Mouse (Mus musculus): ENCODE results near the gene Slc22a21. TPM values are rescaled to one million over a fixed set of nuclear protein-coding genes. Genes with fewer than 3 reads are reported as not detected.
"Not testable (repeated sequence)": the region's sequence is repeated elsewhere in the genome, so short reads cannot be mapped to it uniquely, and the experiment has no call there.

The Slc22a21 gene
- polyA plus RNA-seq, 1 experiment from 2014 or later, result 2.2 TPM

- H3K36me3 ChIP-seq (replicated peaks; ENCODE audit: control insufficient read depth, insufficient read depth, low read depth, low read length); H3K27me3 ChIP-seq (ENCODE audit: control insufficient read depth, insufficient read depth, low read length); H3K9ac ChIP-seq (replicated peaks; ENCODE audit: low read length); H3K4me1 ChIP-seq (ENCODE audit: control insufficient read depth, insufficient read depth, low read length); H3K27ac ChIP-seq (replicated peaks; ENCODE audit: low read depth, low read length); ATAC-seq (replicated peaks; ENCODE audit: insufficient number of reproducible peaks, low FRiP score, low TSS enrichment, low read depth); H3K4me3 ChIP-seq (ENCODE audit: low read depth, low read length); DNase-seq (ENCODE audit: low spot score); H3K4me2 ChIP-seq (ENCODE audit: low read depth, low read length); H3K9me3 ChIP-seq (replicated peaks; ENCODE audit: control insufficient read depth, low read length): not testable (repeated sequence)
- no CpG with 5 or more reads among the region's 3 CpGs for WGBS
Observed at GRCm38 (mm10) chr11:53950133-53950532, 30.0 kb downstream of the Slc22a21 start.

- H3K4me2 ChIP-seq (ENCODE audit: low read depth, low read length); H3K4me1 ChIP-seq (ENCODE audit: control insufficient read depth, insufficient read depth, low read length); H3K36me3 ChIP-seq (replicated peaks; ENCODE audit: control insufficient read depth, insufficient read depth, low read depth, low read length); DNase-seq (ENCODE audit: low spot score); ATAC-seq (replicated peaks; ENCODE audit: insufficient number of reproducible peaks, low FRiP score, low TSS enrichment, low read depth); H3K27me3 ChIP-seq (ENCODE audit: control insufficient read depth, insufficient read depth, low read length); H3K9me3 ChIP-seq (replicated peaks; ENCODE audit: control insufficient read depth, low read length); H3K9ac ChIP-seq (replicated peaks; ENCODE audit: low read length); H3K4me3 ChIP-seq (ENCODE audit: low read depth, low read length); H3K27ac ChIP-seq (replicated peaks; ENCODE audit: low read depth, low read length): not testable (repeated sequence)
- whole genome bisulfite sequencing, result 65% methylated on average over 4 of the region's 4 CpGs
Observed at GRCm38 (mm10) chr11:53931944-53932318, 48.2 kb downstream of the Slc22a21 start.

GRCm38 (mm10) chr11:53931091-53931943 is 48.8 kb downstream of the Slc22a21 start:
- Histone ChIP-seq H3K36me3 (replicated peaks; ENCODE audit: control insufficient read depth, insufficient read depth, low read depth, low read length) (no peaks in the 10 kb centered on the region), H3K4me2 (ENCODE audit: low read depth, low read length) (no peak overlapping the region)

GRCm38 (mm10) chr11:53929741-53930140 is 50.4 kb downstream of the Slc22a21 start:
- no peak for ATAC-seq (replicated peaks; ENCODE audit: insufficient number of reproducible peaks, low FRiP score, low TSS enrichment, low read depth)
- DNase-seq (ENCODE audit: low spot score), result no peak
- Histone ChIP-seq H3K4me1 (ENCODE audit: control insufficient read depth, insufficient read depth, low read length) (no peaks in the 10 kb centered on the region), H3K9me3 (replicated peaks; ENCODE audit: control insufficient read depth, low read length) (no peaks in the 10 kb centered on the region), H3K27me3 (ENCODE audit: control insufficient read depth, insufficient read depth, low read length) (no peaks in the 10 kb centered on the region), H3K36me3 (replicated peaks; ENCODE audit: control insufficient read depth, insufficient read depth, low read depth, low read length) (no peaks in the 10 kb centered on the region), H3K9ac (replicated peaks; ENCODE audit: low read length) (no peak overlapping the region), H3K4me3 (ENCODE audit: low read depth, low read length) (no peak overlapping the region), H3K27ac (replicated peaks; ENCODE audit: low read depth, low read length) (no peak overlapping the region), H3K4me2 (ENCODE audit: low read depth, low read length) (no peak overlapping the region)
- WGBS, result 81% methylated on average over 3 of the region's 3 CpGs

More at GRCm38 (mm10) chr11:53931091-53931943, 48.8 kb downstream of the Slc22a21 start:
- Histone ChIP-seq H3K9me3 (replicated peaks; ENCODE audit: control insufficient read depth, low read length) (no peaks in the 10 kb centered on the region), H3K27me3 (ENCODE audit: control insufficient read depth, insufficient read depth, low read length) (no peaks in the 10 kb centered on the region), H3K4me1 (ENCODE audit: control insufficient read depth, insufficient read depth, low read length) (no peaks in the 10 kb centered on the region), H3K9ac (replicated peaks; ENCODE audit: low read length) (no peak overlapping the region), H3K4me3 (ENCODE audit: low read depth, low read length) (no peak overlapping the region), H3K27ac (replicated peaks; ENCODE audit: low read depth, low read length) (no peak overlapping the region)
- 37% methylated on average over 17 of the region's 17 CpGs for WGBS
- ATAC-seq (replicated peaks; ENCODE audit: insufficient number of reproducible peaks, low FRiP score, low TSS enrichment, low read depth), result no peak
- DNase-seq (ENCODE audit: low spot score), result peak; percentile 70

GRCm38 (mm10) chr11:53928585-53928984 is 51.5 kb downstream of the Slc22a21 start:
- ATAC-seq (replicated peaks; ENCODE audit: insufficient number of reproducible peaks, low FRiP score, low TSS enrichment, low read depth) (no peak), DNase-seq (ENCODE audit: low spot score) (no peak)
- Histone ChIP-seq H3K27me3 (ENCODE audit: control insufficient read depth, insufficient read depth, low read length) (no peaks in the 10 kb centered on the region), H3K4me2 (ENCODE audit: low read depth, low read length) (no peak overlapping the region), H3K27ac (replicated peaks; ENCODE audit: low read depth, low read length) (no peak overlapping the region), H3K9ac (replicated peaks; ENCODE audit: low read length) (no peak overlapping the region), H3K9me3 (replicated peaks; ENCODE audit: control insufficient read depth, low read length) (no peaks in the 10 kb centered on the region), H3K36me3 (replicated peaks; ENCODE audit: control insufficient read depth, insufficient read depth, low read depth, low read length) (no peaks in the 10 kb centered on the region), H3K4me1 (ENCODE audit: control insufficient read depth, insufficient read depth, low read length) (no peaks in the 10 kb centered on the region), H3K4me3 (ENCODE audit: low read depth, low read length) (no peak overlapping the region)
- 84% methylated on average over 3 of the region's 3 CpGs for WGBS

GRCm38 (mm10) chr11:53926303-53926702 is 53.8 kb downstream of the Slc22a21 start:
- ATAC-seq (replicated peaks; ENCODE audit: insufficient number of reproducible peaks, low FRiP score, low TSS enrichment, low read depth) (no peak), DNase-seq (ENCODE audit: low spot score) (no peak)
- H3K27ac ChIP-seq (replicated peaks; ENCODE audit: low read depth, low read length), result no peak overlapping the region
- no peaks in the 10 kb centered on the region for H3K36me3 ChIP-seq (replicated peaks; ENCODE audit: control insufficient read depth, insufficient read depth, low read depth, low read length)
- 91% methylated on average over 5 of the region's 5 CpGs for WGBS
- no peak overlapping the region for H3K9ac ChIP-seq (replicated peaks; ENCODE audit: low read length)
- H3K4me1 ChIP-seq (ENCODE audit: control insufficient read depth, insufficient read depth, low read length), result no peaks in the 10 kb centered on the region
- H3K9me3 ChIP-seq (replicated peaks; ENCODE audit: control insufficient read depth, low read length), result no peaks in the 10 kb centered on the region
- no peak overlapping the region for H3K4me3 ChIP-seq (ENCODE audit: low read depth, low read length)
- H3K4me2 ChIP-seq (ENCODE audit: low read depth, low read length), result no peak overlapping the region
- H3K27me3 ChIP-seq (ENCODE audit: control insufficient read depth, insufficient read depth, low read length), result no peaks in the 10 kb centered on the region

- Histone ChIP-seq H3K9me3 (replicated peaks; ENCODE audit: control insufficient read depth, low read length) (no peaks in the 10 kb centered on the region), H3K27ac (replicated peaks; ENCODE audit: low read depth, low read length) (no peak overlapping the region), H3K4me1 (ENCODE audit: control insufficient read depth, insufficient read depth, low read length) (no peaks in the 10 kb centered on the region), H3K4me2 (ENCODE audit: low read depth, low read length) (no peak overlapping the region), H3K4me3 (ENCODE audit: low read depth, low read length) (no peak overlapping the region), H3K36me3 (replicated peaks; ENCODE audit: control insufficient read depth, insufficient read depth, low read depth, low read length) (no peaks in the 10 kb centered on the region), H3K27me3 (ENCODE audit: control insufficient read depth, insufficient read depth, low read length) (no peaks in the 10 kb centered on the region), H3K9ac (replicated peaks; ENCODE audit: low read length) (no peak overlapping the region)
- DNase-seq (ENCODE audit: low spot score) (no peak), ATAC-seq (replicated peaks; ENCODE audit: insufficient number of reproducible peaks, low FRiP score, low TSS enrichment, low read depth) (no peak)
- 94% methylated on average over 4 of the region's 4 CpGs for WGBS
Observed at GRCm38 (mm10) chr11:53918851-53919250, 61.3 kb downstream of the Slc22a21 start.

GRCm38 (mm10) chr11:53911011-53911410 is 69.1 kb downstream of the Slc22a21 start:
- no peak overlapping the region for H3K27ac ChIP-seq (replicated peaks; ENCODE audit: low read depth, low read length)
- H3K36me3 ChIP-seq (replicated peaks; ENCODE audit: control insufficient read depth, insufficient read depth, low read depth, low read length), result no peaks in the 10 kb centered on the region
- no peak overlapping the region for H3K4me3 ChIP-seq (ENCODE audit: low read depth, low read length)
- H3K27me3 ChIP-seq (ENCODE audit: control insufficient read depth, insufficient read depth, low read length), result no peaks in the 10 kb centered on the region
- no peak overlapping the region for H3K4me2 ChIP-seq (ENCODE audit: low read depth, low read length)
- no peak for DNase-seq (ENCODE audit: low spot score)
- H3K9ac ChIP-seq (replicated peaks; ENCODE audit: low read length), result no peak overlapping the region
- no peak for ATAC-seq (replicated peaks; ENCODE audit: insufficient number of reproducible peaks, low FRiP score, low TSS enrichment, low read depth)
- no peaks in the 10 kb centered on the region for H3K4me1 ChIP-seq (ENCODE audit: control insufficient read depth, insufficient read depth, low read length)
- WGBS, result 73% methylated on average over 4 of the region's 4 CpGs
- no peaks in the 10 kb centered on the region for H3K9me3 ChIP-seq (replicated peaks; ENCODE audit: control insufficient read depth, low read length)

All from embryonic facial prominence, embryonic 11.5 days (tissue).